Mouse (Mus musculus) cerebellum, adult 2 months (tissue): ENCODE results near the gene Gm44790. TPM values are rescaled to one million over a fixed set of nuclear protein-coding genes. Genes with fewer than 3 reads are reported as not detected.

Source experiments
- DNase-seq, 2 experiments: peaks; one replicate each; pipeline ENCODE4 v3.0.0; 2021
- H3K27ac ChIP-seq: fragments of 200-500 bp; 2 replicates; pipeline ENCODE4 v1.5.1; 2012; ENCODE audit warnings: low read length, control low read depth, inconsistent platforms; ENCODE audit not compliant: insufficient read depth
- H3K27me3 ChIP-seq: fragments of 200-500 bp; 2 replicates; pipeline ENCODE4 v1.6.1; 2012; ENCODE audit warnings: inconsistent platforms, mild to moderate bottlenecking, low read length, moderate library complexity; ENCODE audit not compliant: control insufficient read depth, insufficient read depth
- H3K4me1 ChIP-seq: fragments of 200-500 bp; 2 replicates; pipeline ENCODE4 v1.6.1; 2011; ENCODE audit warnings: low read length; ENCODE audit not compliant: control insufficient read depth, insufficient read depth
- H3K4me3 ChIP-seq: fragments of 200-500 bp; replicated peaks from 2 replicates; pipeline ENCODE3; 2011; ENCODE audit warnings: mild to moderate bottlenecking, low read depth, low read length, control low read depth; ENCODE audit not compliant: insufficient read depth
- CTCF ChIP-seq: fragments of 200-500 bp; IDR thresholded peaks from 2 replicates; pipeline ENCODE4 v1.5.1; 2011; ENCODE audit warnings: low read depth, mild to moderate bottlenecking, control low read depth, low read length, moderate library complexity, borderline replicate concordance; ENCODE audit not compliant: insufficient read depth
- POLR2A ChIP-seq: fragments of 200-500 bp; IDR thresholded peaks from 2 replicates; pipeline ENCODE4 v1.6.1; 2011; ENCODE audit warnings: low read length, control low read depth, borderline replicate concordance; ENCODE audit not compliant: insufficient read depth
- WGBS: fragments of 180-500 bp; shearing (Covaris S2); methylation state at CpG from one replicate; pipeline ENCODE4 v1.1.7; 2018; 5-methylcytosine and 5-hydroxymethylcytosine counted together
- polyA plus RNA-seq: library from polyadenylated mRNA; depleted of rRNA; stranded (reverse); fragments of >200 nt; gene quantifications from 2 replicates; pipeline ENCODE4 v1.2.3, GENCODE M21; 2012

Gene Gm44790
- polyA plus RNA-seq, 1 experiment, result 0.82 TPM

DNA sequence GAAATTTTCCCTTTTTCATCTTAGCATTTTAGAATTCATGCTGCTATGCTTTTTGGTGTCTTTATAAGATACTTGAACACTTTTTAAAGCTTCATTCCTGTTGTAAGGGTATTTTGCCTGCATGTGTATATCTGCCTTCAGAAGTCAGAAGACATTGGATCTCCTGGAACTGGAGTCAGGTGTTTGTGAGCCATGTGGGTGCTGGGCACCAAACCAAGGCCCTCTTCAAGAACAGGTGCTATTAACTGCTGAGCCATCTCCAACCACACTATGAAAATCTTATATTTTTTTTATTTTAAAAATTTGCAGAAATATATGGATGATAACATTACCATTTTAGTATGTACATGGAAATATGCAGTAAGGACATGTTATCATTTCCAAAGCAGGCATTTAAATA, 20.2 kb upstream of the Gm44790 start:
- Histone ChIP-seq H3K27ac (no peak overlapping the region), H3K4me1 (no peaks in the 10 kb centered on the region; the same call in 1 of the 2 replicates), H3K27me3 (no peaks in the 10 kb centered on the region), H3K4me3 (peak overlapping the region; percentile 43)
- DNase-seq, result peak in 1 of 2 experiments; percentile 30
- TF ChIP-seq POLR2A, result no peak
- no peak for TF ChIP-seq CTCF

DNA sequence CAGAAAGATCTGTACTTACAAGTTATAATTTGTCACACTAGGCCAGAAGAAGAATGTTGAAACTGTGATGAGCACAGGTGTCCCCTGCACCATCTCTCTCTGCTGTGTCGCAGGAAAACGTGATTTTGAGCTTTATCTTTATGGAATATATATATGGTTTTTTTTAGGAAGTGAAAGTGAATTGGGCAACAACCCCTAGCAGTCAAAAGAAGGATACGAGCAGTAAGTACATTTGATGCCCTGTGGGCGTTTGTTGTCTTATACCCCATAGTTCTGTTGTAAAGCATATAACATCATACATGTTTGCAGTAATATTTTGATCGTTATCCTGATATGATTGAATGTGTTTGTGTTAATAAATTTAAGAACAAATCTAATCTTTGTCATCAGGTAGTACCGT, 7.7 kb upstream of the Gm44790 start:
- no peak overlapping the region for H3K4me3 ChIP-seq
- no peak for DNase-seq
- TF ChIP-seq POLR2A (no peak), CTCF (no peak)
- WGBS, result 92% methylated on average over 6 of the region's 6 CpGs
- H3K27me3 ChIP-seq, result no peaks in the 10 kb centered on the region
- no peak overlapping the region for H3K27ac ChIP-seq
- no peaks in the 10 kb centered on the region for H3K4me1 ChIP-seq

DNA sequence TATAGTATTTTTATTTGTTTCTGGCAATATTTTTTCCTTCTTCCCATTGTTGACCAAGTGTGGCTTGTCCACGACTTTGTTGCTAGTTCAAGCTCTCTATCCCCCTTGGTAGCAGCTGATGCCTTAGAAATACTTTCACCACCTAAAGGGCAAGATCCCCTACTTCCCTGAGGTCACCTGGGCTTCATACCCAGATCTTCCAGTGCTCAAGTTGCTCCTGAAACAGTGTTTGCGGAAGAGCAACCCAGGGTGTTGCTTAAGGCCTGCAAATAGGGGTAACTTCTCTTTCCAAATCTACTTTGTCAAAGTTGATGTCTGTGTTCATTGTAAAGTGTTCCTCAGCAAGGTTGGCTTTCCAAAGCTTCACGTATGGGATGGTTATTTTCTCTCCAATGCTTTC, 7.2 kb upstream of the Gm44790 start:
- Histone ChIP-seq H3K27ac (no peak overlapping the region), H3K27me3 (no peaks in the 10 kb centered on the region), H3K4me1 (no peaks in the 10 kb centered on the region), H3K4me3 (no peak overlapping the region)
- WGBS, result 85% methylated on average over 3 of the region's 3 CpGs
- no peak for TF ChIP-seq POLR2A
- DNase-seq, result no peak

DNA sequence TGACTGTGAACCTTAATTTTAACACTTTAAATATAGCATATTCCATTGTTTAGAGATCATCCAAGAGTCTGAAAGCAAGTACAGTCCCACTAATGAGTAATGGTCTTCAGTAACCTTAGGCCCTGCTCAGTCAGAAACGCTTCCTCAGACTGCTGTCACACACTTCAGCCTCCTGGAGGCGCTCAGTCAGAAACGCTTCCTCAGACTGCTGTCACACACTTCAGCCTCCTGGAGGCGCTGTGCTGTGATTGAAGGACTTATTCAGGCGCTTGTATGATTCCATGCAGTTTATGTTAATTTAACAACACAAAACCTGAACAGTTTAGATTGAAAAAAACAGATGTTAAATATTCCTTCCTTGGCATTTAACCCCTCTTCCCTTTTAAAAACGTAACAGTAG, 6.0 kb upstream of the Gm44790 start:
- Histone ChIP-seq H3K27ac (no peak overlapping the region), H3K4me1 (no peaks in the 10 kb centered on the region), H3K27me3 (no peaks in the 10 kb centered on the region), H3K4me3 (no peak overlapping the region)
- 66% methylated on average over 6 of the region's 6 CpGs for WGBS
- DNase-seq, result no peak
- TF ChIP-seq POLR2A (no peak), CTCF (0 out of 2 replicates have a peak, but pooled peaks have one; percentile 13)

DNA sequence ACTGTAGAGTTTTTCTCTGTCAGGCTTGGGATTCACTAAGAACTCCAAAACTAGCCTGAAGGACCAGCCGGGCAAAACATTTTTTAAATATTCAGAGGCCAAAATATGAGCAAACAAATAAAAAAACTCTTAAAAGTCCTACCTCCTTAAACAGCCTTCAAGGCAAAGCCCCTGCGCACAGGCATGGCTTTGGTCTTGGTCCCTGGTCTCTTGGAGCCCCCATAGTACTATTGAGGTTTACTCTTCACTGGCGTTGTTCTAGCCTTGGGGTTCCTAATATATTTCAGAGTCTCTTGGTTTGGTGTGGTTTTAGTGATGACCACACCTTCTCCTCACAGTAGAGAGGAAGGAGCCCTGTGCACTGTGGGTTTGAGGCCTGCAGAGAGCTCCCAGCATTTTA, 5.1 kb downstream of the Gm44790 start:
- TF ChIP-seq CTCF, result no peak
- TF ChIP-seq POLR2A, result no peak

DNA sequence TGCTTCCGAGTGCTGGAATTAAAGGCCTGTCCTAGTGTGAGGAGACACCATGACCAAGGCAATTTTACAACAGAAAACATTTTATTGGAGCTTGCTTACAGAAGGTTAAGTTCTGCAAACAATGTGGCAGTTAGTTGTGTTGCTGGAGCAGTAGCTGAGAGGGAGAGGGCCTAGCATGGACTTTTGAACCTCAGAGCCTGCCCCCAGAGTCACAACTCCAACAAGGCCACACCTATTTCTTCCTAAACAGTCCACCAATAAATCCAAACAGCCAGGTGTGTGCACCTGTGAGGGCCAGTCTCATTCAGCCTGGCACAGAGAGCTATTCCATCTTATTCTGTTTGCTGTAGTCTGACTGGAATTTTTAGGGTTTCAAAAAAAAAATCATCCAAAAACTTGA, 7.2 kb downstream of the Gm44790 start:
- WGBS, result 85% methylated on average over 1 of the region's 1 CpGs
- no peak overlapping the region for H3K27ac ChIP-seq
- no peak overlapping the region for H3K4me3 ChIP-seq
- TF ChIP-seq CTCF, result no peak
- no peak for TF ChIP-seq POLR2A
- H3K27me3 ChIP-seq, result no peaks in the 10 kb centered on the region
- DNase-seq, result no peak
- H3K4me1 ChIP-seq, result no peaks in the 10 kb centered on the region

More for the DNA sequence above, 5.1 kb downstream of the Gm44790 start:
- no peak for DNase-seq
- WGBS, result 96% methylated on average over 3 of the region's 3 CpGs
- Histone ChIP-seq H3K4me3 (no peak overlapping the region), H3K4me1 (no peaks in the 10 kb centered on the region), H3K27me3 (no peaks in the 10 kb centered on the region), H3K27ac (no peak overlapping the region)

DNA sequence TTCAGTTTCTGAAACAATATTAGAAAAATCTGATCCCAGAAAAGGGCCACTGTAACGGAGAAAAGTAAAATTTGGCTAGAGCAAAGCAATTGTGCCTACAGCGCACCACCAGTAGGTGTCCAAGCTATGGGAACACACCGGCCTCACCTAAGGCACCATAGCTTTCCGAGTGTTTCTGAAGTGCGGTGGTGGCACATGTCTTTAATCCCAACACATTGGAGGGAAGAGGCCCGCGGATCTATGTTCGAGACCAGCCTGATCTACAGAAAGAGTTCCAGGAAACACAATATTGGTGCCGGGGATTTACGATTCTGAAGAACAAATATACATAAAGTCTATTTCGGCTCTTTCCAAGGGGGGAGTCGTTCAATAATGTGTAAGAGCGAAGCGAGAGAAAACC, 11.3 kb downstream of the Gm44790 start:
- no peaks in the 10 kb centered on the region for H3K27me3 ChIP-seq
- WGBS, result 1% methylated on average over 14 of the region's 14 CpGs
- H3K27ac ChIP-seq, result peak overlapping the region; percentile 40; the same call in 1 of the 2 replicates
- H3K4me3 ChIP-seq, result peak overlapping the region; percentile 74
- TF ChIP-seq CTCF, result peak; percentile 48; the same call in 1 of the 2 replicates
- TF ChIP-seq POLR2A, result no peak
- no peaks in the 10 kb centered on the region for H3K4me1 ChIP-seq
- peak in 1 of 2 experiments; percentile 47 for DNase-seq

DNA sequence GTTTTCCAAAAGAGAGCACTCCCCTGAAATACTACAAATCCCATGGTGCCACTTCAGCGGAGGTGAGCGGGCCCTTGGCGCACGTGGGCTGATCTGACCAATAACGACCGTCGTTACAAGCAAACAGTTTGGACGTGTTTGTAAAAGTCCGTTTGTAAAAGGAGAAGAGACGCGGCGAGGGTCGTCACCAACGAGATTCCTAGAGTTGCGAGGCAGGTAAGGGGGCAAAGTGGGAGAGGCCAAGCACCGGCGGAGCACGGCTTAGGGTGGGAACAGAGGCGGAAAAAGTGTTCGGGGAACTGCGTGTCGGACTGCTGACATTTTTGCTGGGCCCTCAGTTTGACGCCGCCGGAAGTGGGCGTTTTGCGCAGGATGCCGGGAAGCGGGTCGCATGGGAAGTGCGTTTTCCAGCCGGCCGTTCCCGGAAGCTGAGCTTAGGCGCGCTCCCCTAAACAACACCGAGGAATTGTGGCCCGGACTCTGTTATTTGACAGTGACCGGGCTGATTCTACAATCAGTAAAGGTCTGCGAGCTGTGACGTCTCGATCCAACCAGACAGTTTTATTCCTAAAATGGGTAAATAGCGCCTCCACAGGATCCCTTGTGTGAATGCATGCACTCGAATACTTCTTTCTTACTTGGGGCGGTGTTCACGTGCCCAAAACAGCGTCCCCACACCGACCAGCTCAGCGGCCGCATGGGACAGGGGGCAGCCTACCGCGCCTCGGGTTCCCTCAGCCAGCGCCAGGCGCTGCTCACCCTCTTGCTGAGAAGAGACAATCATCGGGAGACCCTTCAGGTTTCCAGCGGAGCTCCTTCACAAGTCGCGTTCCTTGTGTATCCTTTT, 12.0 kb downstream of the Gm44790 start, which contains the start of gene C87436:
TSS of gene C87436 (plus strand) at position 103 of the 847 bp plus-strand sequence.
- no peaks in the 10 kb centered on the region for H3K4me1 ChIP-seq
- peak within 1 kb of the TSS; percentile 74 for H3K4me3 ChIP-seq
- peak within 1 kb of the TSS; percentile 81 for H3K27ac ChIP-seq
- WGBS, result under 1% methylated on average over 59 of the region's 59 CpGs
- TF ChIP-seq POLR2A (peak; percentile 66; the same call in 1 of the 2 replicates), CTCF (peak; percentile 41; the same call in 1 of the 2 replicates)
- DNase-seq, result peak; percentile 96 to 98
- H3K27me3 ChIP-seq, result no peaks in the 10 kb centered on the region

DNA sequence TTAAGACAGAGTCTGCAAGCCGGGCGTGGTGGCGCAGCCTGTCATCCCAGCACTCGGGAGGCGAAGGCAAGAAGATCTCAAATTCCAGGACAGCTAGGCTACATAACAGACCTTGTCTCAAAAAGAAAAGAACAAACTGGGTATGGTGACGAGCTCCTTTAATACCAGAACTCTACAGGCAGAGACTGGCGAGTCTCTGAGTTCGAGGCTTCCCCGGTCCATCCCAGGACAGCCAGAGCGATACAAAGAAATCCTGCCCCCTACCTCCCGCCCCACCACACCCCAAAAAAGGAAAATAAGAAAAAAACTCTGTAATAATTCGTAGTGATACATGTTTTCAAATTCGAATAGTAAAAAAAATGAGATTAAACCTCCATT, 12.7 kb downstream of the Gm44790 start:
- WGBS, result 3% methylated on average over 13 of the region's 13 CpGs
- DNase-seq, result no peak
- Histone ChIP-seq H3K4me3 (peak overlapping the region; percentile 74), H3K4me1 (no peaks in the 10 kb centered on the region), H3K27ac (no peak overlapping the region), H3K27me3 (no peaks in the 10 kb centered on the region)
- TF ChIP-seq POLR2A, result no peak
- no peak for TF ChIP-seq CTCF
